Mouse (Mus musculus) cerebellum, postnatal 36 days (tissue): ENCODE measurements around the gene Atraid.
"Not testable (repeated sequence)": the region's sequence is repeated elsewhere in the genome, so short reads cannot be mapped to it uniquely, and the experiment has no call there.

Experiments
- DNase-seq, 2 experiments: peaks; one replicate each; pipeline ENCODE4 v3.0.0; 2021 to 2022; ENCODE audit warnings: mixed read lengths in 2 of 2

The Atraid gene

DNA sequence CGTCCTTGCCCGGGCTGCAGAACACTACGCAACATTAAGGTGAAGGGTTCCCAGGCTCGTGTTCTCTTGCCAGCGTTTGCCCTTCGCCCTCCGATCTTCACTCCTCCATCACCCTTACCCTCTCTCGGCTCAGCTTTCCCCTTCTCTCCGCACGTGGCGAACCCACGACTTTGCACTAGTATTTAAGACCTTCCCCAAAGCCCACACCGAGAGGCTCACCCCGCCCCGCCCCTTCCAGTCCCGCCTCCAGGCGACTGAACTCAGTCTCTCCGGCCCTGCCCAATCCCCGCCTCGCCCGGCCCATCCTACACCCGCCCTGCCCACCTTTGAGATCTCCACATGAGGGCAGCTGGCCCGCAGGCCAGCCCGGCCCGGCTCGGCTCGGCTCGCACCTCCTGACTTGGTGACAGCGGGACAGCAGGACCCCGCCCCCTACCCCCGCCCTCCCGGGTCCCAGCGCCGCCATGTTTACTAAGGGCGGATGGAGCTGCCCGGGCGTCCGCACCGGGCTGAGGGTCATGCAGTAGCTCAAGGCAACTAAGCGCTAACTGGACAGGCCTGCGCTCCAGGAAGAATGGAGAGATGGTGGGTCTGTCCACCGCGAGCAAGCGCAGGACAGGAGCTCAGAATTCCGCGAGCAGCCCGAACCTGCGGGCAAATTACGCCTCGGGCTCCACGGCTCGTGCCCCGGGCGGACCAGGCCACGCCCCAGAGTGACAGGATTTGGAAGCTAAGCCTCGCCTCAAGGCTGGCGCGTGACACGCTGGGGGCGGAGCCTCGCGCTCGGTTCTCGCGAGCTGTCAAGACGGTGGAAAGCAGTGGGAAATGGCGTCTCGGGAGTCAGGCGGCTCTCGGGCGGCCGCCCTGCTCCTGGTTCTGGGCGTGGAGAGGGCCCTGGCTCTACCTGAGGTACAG is at the start of gene Atraid:
Atraid (plus strand) TSS at position 465 of the 915 bp plus-strand sequence.
- DNase-seq: peak; percentile 99

- no peak for DNase-seq
These were observed 48.8 kb upstream of the Atraid start for GRCm38 (mm10) chr5:30999324-30999723.

DNA sequence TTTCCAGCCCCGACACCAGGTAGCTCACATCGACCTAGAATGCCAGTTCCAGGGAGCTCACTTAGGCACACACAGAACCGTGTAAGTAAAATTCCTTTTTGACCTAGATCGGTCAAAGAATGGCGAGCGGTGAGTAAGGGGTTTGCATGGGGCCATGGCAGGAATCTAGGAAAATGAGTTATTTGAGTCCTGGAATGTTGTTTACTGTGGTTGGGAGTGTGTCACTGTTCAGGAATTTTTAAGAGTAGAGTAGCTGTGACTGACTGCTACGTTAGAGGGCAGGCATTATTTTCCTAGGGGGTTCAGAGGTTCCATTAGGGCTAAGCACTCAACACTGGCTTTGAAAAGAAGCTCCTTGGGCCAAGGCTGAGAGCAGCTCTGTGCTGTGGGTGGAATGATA is 48.0 kb upstream of the Atraid start:
- no peak for DNase-seq

DNA sequence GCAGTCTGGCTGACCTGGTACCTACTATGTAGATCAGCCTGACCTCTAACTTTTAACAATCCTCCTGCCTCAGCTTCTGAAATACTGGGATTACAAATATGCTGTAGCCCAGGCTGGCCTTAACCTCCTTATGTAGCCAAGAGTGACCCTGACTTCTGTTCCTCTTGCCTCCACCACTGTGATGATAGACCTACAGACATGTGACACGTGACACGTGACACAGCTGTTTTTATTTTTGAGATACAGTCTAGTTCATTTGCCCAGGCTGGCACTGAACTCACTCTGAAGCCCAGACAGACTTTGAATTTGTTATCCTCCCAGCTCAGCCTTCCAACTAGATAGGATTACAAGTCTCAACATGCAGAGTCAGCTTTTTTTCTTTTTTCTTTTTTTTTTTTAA is 47.1 kb upstream of the Atraid start:
- no peak for DNase-seq

DNA sequence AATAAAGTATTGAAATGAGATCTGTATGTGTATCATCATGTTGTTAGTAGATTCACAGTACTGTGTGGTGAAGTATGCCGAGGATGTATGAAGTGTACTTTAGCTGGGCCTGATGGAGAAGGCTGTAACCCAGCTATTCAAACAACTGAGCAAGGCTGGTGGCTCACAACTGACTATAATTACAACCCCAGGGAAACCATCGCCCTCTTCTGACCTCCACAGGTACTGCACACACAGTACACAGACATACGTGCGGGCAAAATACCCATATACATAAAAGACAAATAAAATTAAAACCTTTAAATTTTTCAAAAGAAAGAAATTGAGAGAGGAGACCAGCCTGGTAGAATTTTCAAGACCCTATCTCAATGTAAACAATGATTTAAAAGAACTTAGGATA is 46.6 kb upstream of the Atraid start:
- no peak for DNase-seq

DNA sequence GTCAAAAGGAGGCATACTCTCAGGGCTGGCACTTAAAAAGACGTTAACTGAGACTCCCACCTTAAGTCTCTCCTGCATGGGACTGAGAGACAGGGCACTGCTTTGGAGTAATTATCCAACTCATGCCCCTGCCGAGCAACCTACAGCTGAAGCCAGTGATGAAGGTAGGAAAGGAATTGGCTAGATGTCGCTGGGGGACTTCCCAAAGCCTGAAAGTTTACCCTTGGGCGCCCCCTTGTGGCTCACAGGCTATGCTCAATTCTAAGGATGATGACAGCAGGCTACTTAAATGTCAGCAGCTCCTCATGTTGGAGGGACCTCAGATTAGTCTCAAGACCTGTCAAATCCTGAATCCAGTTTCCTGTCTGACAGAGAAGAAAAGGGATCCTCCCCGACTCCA is 43.9 kb upstream of the Atraid start:
- DNase-seq: peak; percentile 93 to 95

GRCm38 (mm10) chr5:31012737-31013136 is 35.4 kb upstream of the Atraid start:
- no peak for DNase-seq

- DNase-seq: no peak
These were observed 32.2 kb upstream of the Atraid start for GRCm38 (mm10) chr5:31015913-31016312.

DNA sequence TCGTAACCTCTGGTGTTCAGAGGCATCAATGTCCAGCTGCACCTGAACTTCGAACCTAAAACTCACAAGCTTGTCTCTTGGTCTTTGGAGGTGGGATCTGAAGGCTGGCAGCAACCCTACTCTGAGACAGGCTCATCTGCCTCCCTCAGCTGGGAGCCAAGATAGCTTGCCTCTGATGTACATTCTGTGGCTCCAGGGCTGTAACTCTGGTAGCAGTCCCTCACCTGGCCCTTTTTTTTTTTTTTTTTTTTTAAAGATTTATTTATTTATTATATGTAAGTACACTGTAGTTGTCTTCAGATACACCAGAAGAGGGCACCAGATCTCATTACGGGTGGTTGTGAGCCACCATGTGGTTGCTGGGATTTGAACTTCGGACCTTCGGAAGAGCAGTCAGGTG is 26.3 kb upstream of the Atraid start:
- not testable (repeated sequence) for DNase-seq

DNA sequence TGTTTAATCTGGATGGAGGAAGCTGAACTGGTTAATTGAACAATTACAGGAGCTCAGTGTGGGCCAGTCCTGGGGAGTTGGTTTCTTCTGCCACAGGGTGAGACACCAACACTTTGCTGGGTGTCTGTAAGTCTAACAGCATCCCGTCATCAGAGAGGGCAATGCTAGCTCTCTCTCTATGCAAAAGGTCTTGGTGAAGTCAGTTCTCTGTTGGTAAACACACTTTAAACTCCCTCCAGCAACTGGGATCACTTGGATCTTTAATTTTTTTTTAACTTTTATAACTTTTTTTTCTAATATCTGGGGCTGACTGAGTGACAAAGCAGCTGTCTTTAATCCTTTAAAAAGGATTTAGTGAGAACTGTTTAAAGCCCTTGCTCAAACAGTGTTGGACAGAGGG is 25.4 kb upstream of the Atraid start:
- DNase-seq: no peak

GRCm38 (mm10) chr5:31023254-31023653 is 24.9 kb upstream of the Atraid start:
- DNase-seq: no peak

DNA sequence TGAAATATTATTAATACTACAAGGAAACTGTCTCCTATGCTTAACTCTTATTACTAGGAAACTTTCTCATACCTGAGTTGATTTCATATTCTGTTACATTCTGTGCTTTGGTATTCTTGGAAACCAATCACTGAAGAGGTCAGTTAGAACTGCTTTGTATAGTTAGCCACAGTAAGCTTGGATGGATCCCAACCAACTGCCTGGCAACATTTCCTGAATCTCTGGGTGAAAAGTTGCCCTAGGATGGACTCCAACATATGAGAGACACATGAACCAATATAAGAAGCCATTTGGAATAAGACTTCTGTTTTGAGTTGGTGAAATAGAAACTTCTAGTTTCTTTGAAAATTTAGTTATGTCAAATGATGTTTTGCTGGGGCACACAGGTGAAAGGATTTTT is 23.5 kb upstream of the Atraid start:
- no peak for DNase-seq

DNA sequence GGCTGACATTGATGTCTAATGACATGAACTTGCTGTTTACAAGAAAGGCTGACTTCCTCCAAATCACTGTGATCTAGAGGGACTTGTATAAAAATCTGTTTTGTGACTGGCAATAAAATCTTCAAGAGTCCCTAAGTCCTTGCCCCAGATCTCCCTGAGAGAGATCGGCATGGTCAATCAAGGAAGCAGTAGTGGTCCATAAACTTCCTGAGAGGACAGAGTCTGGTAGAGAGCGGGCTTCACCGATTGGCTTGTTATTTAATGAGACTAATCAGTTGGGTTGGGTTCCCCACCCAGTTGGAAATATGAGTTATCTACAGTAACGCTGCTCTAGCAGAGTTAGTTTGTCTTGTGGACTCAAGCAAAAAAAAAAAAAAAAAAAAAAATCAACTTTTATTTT is 17.2 kb upstream of the Atraid start:
- no peak for DNase-seq

DNA sequence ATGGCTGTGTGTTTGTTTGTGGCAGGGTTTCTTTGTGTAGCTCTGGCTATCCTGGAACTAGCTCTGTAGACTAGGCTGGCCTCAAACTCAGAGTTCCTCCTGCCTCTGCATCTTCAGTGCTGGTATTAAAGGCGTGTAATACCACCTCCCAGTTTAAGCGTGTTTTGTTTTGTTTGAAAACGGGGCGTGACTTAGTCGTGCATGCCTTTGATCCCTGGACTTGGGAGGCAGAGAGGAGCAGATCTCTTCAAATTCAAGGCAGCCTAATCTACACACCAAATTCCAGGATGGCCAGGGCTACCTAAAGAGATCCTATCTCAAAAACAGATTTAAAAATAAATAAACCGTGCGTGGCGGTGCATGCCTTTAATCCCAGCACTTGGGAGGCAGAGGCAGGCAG is 16.6 kb upstream of the Atraid start:
- no peak for DNase-seq

- DNase-seq: no peak
These were observed 13.4 kb upstream of the Atraid start for GRCm38 (mm10) chr5:31034669-31035068.

DNA sequence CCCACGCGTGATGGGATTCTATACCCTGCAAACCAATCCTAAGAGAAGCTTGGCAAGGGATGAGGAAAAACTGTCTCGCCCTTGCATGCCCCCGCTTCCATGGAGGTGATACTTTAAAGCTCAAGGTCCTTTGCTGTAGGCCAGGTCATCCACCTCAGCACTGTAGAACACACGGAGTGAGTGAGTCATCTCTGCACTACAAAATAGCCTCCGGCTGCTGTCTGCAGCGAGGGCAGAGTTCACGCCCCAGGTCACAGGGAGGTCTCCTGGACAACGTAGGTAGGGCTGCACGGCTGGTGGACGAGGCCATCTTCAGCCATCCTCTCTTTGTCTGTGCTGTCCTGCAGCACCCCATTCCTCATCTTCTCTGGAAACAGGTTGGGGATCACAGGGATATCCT is 11.6 kb upstream of the Atraid start:
- not testable (repeated sequence) for DNase-seq

DNA sequence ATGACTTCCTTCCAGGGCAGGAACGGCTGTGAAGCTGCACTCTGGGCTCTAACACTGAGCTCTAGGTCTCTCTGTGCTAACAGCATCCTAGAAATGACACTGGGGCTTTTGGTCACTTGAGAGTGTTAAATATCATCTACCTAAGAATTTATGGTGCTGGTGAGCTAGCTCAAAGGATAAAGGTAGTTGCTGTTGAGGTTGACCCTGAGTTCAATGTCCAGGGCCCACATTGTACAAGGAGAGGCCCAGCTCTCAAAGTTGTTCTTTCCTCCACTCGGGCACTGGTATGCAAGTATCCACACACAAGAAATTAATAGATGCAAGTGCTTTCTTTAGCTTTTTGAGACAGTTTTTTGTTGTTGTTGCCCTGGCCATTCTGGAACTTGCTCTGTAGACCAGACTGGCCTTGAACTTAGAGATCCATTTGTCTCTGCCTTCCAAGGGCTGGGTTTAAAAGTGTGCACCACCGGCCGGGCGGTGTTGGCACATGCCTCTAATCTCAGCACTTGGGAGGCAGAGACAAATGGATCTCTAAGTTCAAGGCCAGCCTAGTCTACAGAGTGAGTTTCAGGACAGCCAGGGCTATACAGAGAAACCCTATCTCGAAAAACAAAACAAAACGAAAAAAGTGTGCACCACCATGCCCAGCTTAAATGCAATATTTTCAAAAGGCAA is 9.8 kb upstream of the Atraid start:
- no peak for DNase-seq

GRCm38 (mm10) chr5:31046416-31046815 is 1.7 kb upstream of the Atraid start:
- no peak for DNase-seq

- DNase-seq: no peak
These were observed 1.0 kb upstream of the Atraid start for GRCm38 (mm10) chr5:31047074-31047473.

DNA sequence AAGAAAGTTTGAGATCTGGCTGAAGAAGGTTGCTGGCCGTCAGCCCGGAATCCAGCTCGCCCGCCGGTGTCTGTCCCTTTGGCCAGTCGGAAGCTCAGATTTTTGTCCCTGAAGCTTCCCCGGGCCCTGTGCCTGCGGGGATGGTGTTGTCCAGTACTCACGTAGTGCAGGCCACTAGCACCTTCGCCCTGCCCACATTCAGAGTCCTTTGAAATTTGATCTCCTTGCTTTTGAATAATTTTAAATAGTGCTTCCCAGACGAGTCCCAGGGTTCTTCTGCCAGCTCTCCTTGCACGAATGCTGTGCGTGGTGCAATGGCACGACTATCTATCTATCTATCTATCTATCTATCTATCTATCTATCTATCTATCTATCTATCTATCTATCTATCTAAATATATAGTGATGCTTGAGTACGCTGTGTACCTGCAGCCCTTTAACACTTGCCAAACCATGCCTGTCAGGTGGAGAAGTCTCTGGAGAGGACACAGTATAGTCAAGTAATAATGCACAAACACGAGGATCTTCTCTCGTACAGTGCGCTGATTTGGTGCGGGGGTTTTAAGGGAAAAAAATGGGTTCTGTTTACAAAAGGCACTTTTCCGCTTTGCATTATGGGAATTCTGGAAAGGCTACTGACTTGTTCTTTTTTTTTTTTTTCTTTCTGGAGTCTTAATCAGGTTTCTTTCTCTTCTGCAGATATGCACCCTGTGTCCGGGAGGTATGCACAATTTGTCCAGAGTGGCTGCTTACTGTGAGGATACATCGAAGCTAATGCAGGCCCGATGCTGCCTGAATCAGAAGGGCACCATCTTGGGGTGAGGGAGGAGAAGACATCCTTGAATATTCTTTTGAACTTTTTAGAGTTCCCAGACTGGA is 890 bp downstream of the Atraid start, which contains the start of gene Slc5a6:
Slc5a6 (minus strand) TSS at position 162 of the 879 bp plus-strand sequence.
- peak; percentile 36 to 48 for DNase-seq

GRCm38 (mm10) chr5:31050427-31050826 is 2.3 kb downstream of the Atraid start:
- no peak for DNase-seq

GRCm38 (mm10) chr5:31053728-31054127 is 5.6 kb downstream of the Atraid start:
- DNase-seq: not testable (repeated sequence)
